Mouse (Mus musculus): ENCODE data around the gene Rhob. TPM values are rescaled to one million over a fixed set of nuclear protein-coding genes. Genes with fewer than 3 reads are reported as not detected.

Rhob gene
- polyA plus RNA-seq (2015; fragmentation: Nextera tagmentation; extraction: Ambion mirVana): 31.4 and 33.0 TPM in 2 replicates

- Histone ChIP-seq H3K9me3 (no peaks in the 10 kb centered on the region), H3K4me2 (peak within 1 kb of the TSS; percentile 92)
Observed at GRCm38 (mm10) chr12:8499871-8500596, at the start of gene Rhob. Gene Rhob (minus strand): TSS chr12:8500009.

GRCm38 (mm10) chr12:8547357-8547756, 47.5 kb upstream of the Rhob start:
- no peak overlapping the region for H3K4me2 ChIP-seq
- no peak overlapping the region for H3K4me3 ChIP-seq
- no peak overlapping the region for H3K9ac ChIP-seq
- no peak overlapping the region for H3K27ac ChIP-seq (replicated peaks)
- no peaks in the 10 kb centered on the region for H3K27me3 ChIP-seq (replicated peaks)
- ATAC-seq (ENCODE audit: extremely low read depth, insufficient number of reproducible peaks, low FRiP score, low TSS enrichment): no peak; the same call in 1 of the 2 replicates
- 13% methylated on average over 11 of the region's 11 CpGs for WGBS
- no peaks in the 10 kb centered on the region for H3K9me3 ChIP-seq
- H3K4me1 ChIP-seq: peaks cover 13% of the 10 kb centered on the region
- no peaks in the 10 kb centered on the region for H3K36me3 ChIP-seq

More at GRCm38 (mm10) chr12:8499871-8500596, at the start of gene Rhob:
- Histone ChIP-seq H3K27ac (replicated peaks) (peak within 1 kb of the TSS; percentile 99), H3K36me3 (no peaks in the 10 kb centered on the region), H3K4me1 (peaks cover 44% of the 10 kb centered on the region), H3K9ac (peak within 1 kb of the TSS; percentile 95), H3K27me3 (replicated peaks) (no peaks in the 10 kb centered on the region), H3K4me3 (peak within 1 kb of the TSS; percentile 83)
- under 1% methylated on average over 56 of the region's 56 CpGs for WGBS
- peak; percentile 92 for ATAC-seq (ENCODE audit: extremely low read depth, insufficient number of reproducible peaks, low FRiP score, low TSS enrichment)

- 60% methylated on average over 6 of the region's 6 CpGs for WGBS
- Histone ChIP-seq H3K9ac (no peak overlapping the region), H3K4me1 (peaks cover 13% of the 10 kb centered on the region), H3K9me3 (no peaks in the 10 kb centered on the region), H3K27me3 (replicated peaks) (no peaks in the 10 kb centered on the region), H3K27ac (replicated peaks) (no peak overlapping the region), H3K36me3 (no peaks in the 10 kb centered on the region), H3K4me2 (no peak overlapping the region), H3K4me3 (no peak overlapping the region)
- ATAC-seq (ENCODE audit: extremely low read depth, insufficient number of reproducible peaks, low FRiP score, low TSS enrichment): no peak
Observed at GRCm38 (mm10) chr12:8546801-8547200, 47.0 kb upstream of the Rhob start.

- Histone ChIP-seq H3K4me2 (no peak overlapping the region), H3K9me3 (no peaks in the 10 kb centered on the region), H3K9ac (no peak overlapping the region), H3K27ac (replicated peaks) (no peak overlapping the region), H3K36me3 (no peaks in the 10 kb centered on the region), H3K4me1 (peaks cover 13% of the 10 kb centered on the region), H3K4me3 (no peak overlapping the region), H3K27me3 (replicated peaks) (no peaks in the 10 kb centered on the region)
- no peak for ATAC-seq (ENCODE audit: extremely low read depth, insufficient number of reproducible peaks, low FRiP score, low TSS enrichment)
- WGBS: 65% methylated on average over 5 of the region's 5 CpGs
Observed at GRCm38 (mm10) chr12:8545066-8545610, 45.3 kb upstream of the Rhob start.

- H3K9ac ChIP-seq: no peak overlapping the region
- H3K27ac ChIP-seq (replicated peaks): no peak overlapping the region
- WGBS: 73% methylated on average over 4 of the region's 4 CpGs
- H3K27me3 ChIP-seq (replicated peaks): no peaks in the 10 kb centered on the region
- no peak for ATAC-seq (ENCODE audit: extremely low read depth, insufficient number of reproducible peaks, low FRiP score, low TSS enrichment)
- peaks cover 13% of the 10 kb centered on the region for H3K4me1 ChIP-seq
- H3K4me2 ChIP-seq: no peak overlapping the region
- no peaks in the 10 kb centered on the region for H3K36me3 ChIP-seq
- no peaks in the 10 kb centered on the region for H3K9me3 ChIP-seq
- H3K4me3 ChIP-seq: no peak overlapping the region
Observed at GRCm38 (mm10) chr12:8542371-8542770, 42.6 kb upstream of the Rhob start.

GRCm38 (mm10) chr12:8539471-8539870, 39.7 kb upstream of the Rhob start:
- Histone ChIP-seq H3K4me3 (no peak overlapping the region), H3K9me3 (no peaks in the 10 kb centered on the region), H3K9ac (no peak overlapping the region), H3K4me2 (no peak overlapping the region), H3K27me3 (replicated peaks) (no peaks in the 10 kb centered on the region), H3K4me1 (peaks cover 3% of the 10 kb centered on the region; the same call in 1 of the 2 replicates), H3K36me3 (no peaks in the 10 kb centered on the region), H3K27ac (replicated peaks) (no peak overlapping the region)
- 72% methylated on average over 13 of the region's 13 CpGs for WGBS
- no peak for ATAC-seq (ENCODE audit: extremely low read depth, insufficient number of reproducible peaks, low FRiP score, low TSS enrichment)

- Histone ChIP-seq H3K36me3 (no peaks in the 10 kb centered on the region), H3K27me3 (replicated peaks) (no peaks in the 10 kb centered on the region), H3K9me3 (no peaks in the 10 kb centered on the region), H3K4me3 (no peak overlapping the region), H3K9ac (no peak overlapping the region), H3K27ac (replicated peaks) (no peak overlapping the region), H3K4me2 (no peak overlapping the region), H3K4me1 (peaks cover 3% of the 10 kb centered on the region; the same call in 1 of the 2 replicates)
- 81% methylated on average over 5 of the region's 5 CpGs for WGBS
- ATAC-seq (ENCODE audit: extremely low read depth, insufficient number of reproducible peaks, low FRiP score, low TSS enrichment): no peak
Observed at GRCm38 (mm10) chr12:8537291-8537690, 37.5 kb upstream of the Rhob start.

- H3K27me3 ChIP-seq (replicated peaks): no peaks in the 10 kb centered on the region
- WGBS: 62% methylated on average over 9 of the region's 9 CpGs
- H3K9me3 ChIP-seq: no peaks in the 10 kb centered on the region
- no peak overlapping the region for H3K4me3 ChIP-seq
- H3K4me2 ChIP-seq: no peak overlapping the region
- H3K36me3 ChIP-seq: no peaks in the 10 kb centered on the region
- H3K27ac ChIP-seq (replicated peaks): no peak overlapping the region
- peaks cover 3% of the 10 kb centered on the region; the same call in 1 of the 2 replicates for H3K4me1 ChIP-seq
- peak overlapping the region; percentile 21; the same call in 1 of the 2 replicates for H3K9ac ChIP-seq
- no peak for ATAC-seq (ENCODE audit: extremely low read depth, insufficient number of reproducible peaks, low FRiP score, low TSS enrichment)
Observed at GRCm38 (mm10) chr12:8536221-8536965, 36.6 kb upstream of the Rhob start.

- no peaks in the 10 kb centered on the region for H3K36me3 ChIP-seq
- WGBS: 79% methylated on average over 7 of the region's 7 CpGs
- H3K4me1 ChIP-seq: peaks cover 3% of the 10 kb centered on the region; the same call in 1 of the 2 replicates
- H3K27me3 ChIP-seq (replicated peaks): no peaks in the 10 kb centered on the region
- no peak overlapping the region for H3K9ac ChIP-seq
- H3K9me3 ChIP-seq: no peaks in the 10 kb centered on the region
- H3K27ac ChIP-seq (replicated peaks): no peak overlapping the region
- H3K4me3 ChIP-seq: no peak overlapping the region
- ATAC-seq (ENCODE audit: extremely low read depth, insufficient number of reproducible peaks, low FRiP score, low TSS enrichment): no peak
- H3K4me2 ChIP-seq: no peak overlapping the region
Observed at GRCm38 (mm10) chr12:8535596-8535995, 35.8 kb upstream of the Rhob start.

- H3K4me2 ChIP-seq: no peak overlapping the region
- no peak overlapping the region for H3K4me3 ChIP-seq
- no peak for ATAC-seq (ENCODE audit: extremely low read depth, insufficient number of reproducible peaks, low FRiP score, low TSS enrichment)
- 43% methylated on average over 1 of the region's 1 CpGs for WGBS
- H3K27ac ChIP-seq (replicated peaks): no peak overlapping the region
- no peak overlapping the region for H3K9ac ChIP-seq
- H3K9me3 ChIP-seq: no peaks in the 10 kb centered on the region
- H3K36me3 ChIP-seq: no peaks in the 10 kb centered on the region
- H3K27me3 ChIP-seq (replicated peaks): no peaks in the 10 kb centered on the region
- H3K4me1 ChIP-seq: peaks cover 3% of the 10 kb centered on the region; the same call in 1 of the 2 replicates
Observed at GRCm38 (mm10) chr12:8534915-8535314, 35.1 kb upstream of the Rhob start.

- Histone ChIP-seq H3K9me3 (no peaks in the 10 kb centered on the region), H3K36me3 (no peaks in the 10 kb centered on the region), H3K4me3 (no peak overlapping the region), H3K4me2 (no peak overlapping the region), H3K27ac (replicated peaks) (no peak overlapping the region), H3K27me3 (replicated peaks) (no peaks in the 10 kb centered on the region), H3K4me1 (peaks cover 6% of the 10 kb centered on the region; the same call in 1 of the 2 replicates), H3K9ac (no peak overlapping the region)
- no peak for ATAC-seq (ENCODE audit: extremely low read depth, insufficient number of reproducible peaks, low FRiP score, low TSS enrichment)
- 65% methylated on average over 5 of the region's 5 CpGs for WGBS
Observed at GRCm38 (mm10) chr12:8527770-8528169, 28.0 kb upstream of the Rhob start.

All from heart, embryonic 13.5 days (tissue).